Comparison of ENCODE assay signal across 8 mouse cellular contexts in the genomic region with DNA sequence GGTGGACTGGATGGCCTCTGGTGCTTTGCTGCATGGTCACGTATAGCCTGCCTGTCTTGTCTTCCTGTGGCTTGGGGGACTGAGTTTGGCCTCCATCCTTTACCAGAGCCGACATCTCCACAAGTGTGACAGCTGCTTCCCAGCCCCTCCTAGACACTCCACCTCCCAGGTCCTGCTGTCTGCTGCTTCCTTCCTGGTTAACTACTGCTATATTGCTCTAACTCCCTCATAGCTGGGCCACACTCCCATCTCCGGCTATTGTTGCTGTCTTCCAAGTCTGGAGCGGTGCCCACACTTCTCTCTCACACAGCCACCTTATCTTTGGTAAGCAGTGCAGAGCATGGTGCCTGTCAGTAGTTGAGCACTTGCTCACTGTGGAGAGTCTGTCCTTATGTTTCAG. TPM values are rescaled to one million over a fixed set of nuclear protein-coding genes. Genes with fewer than 3 reads are reported as not detected.
DNase-seq lines count a peak whose midpoint lies in the region; ATAC-seq lines count a peak whose summit lies in the region.

No protein-coding gene starts in this region.

- H3K27ac ChIP-seq in heart, embryonic 16.5 days (ENCODE audit: low read length): peak overlapping the region; percentile 95

- H3K4me3 ChIP-seq in megakaryocyte, embryonic 14.5 days (replicated peaks): peak overlapping the region; percentile 96
- peak overlapping the region; percentile 95 for H3K4me3 ChIP-seq in heart, embryonic 16.5 days (ENCODE audit: low read length)

- H3K27me3 ChIP-seq in megakaryocyte, embryonic 14.5 days (replicated peaks): no peaks in the 10 kb centered on the region
- H3K27me3 ChIP-seq in heart, embryonic 16.5 days (ENCODE audit: control insufficient read depth, insufficient read depth, low read length): no peaks in the 10 kb centered on the region

- H3K36me3 ChIP-seq in megakaryocyte, embryonic 14.5 days (replicated peaks; ENCODE audit: low read length): peaks cover 48% of the 10 kb centered on the region
- H3K36me3 ChIP-seq in heart, embryonic 16.5 days (ENCODE audit: control insufficient read depth, insufficient read depth): peaks cover 11% of the 10 kb centered on the region

- peak overlapping the region; percentile 96 for H3K9ac ChIP-seq in heart, embryonic 16.5 days (ENCODE audit: low read length)

- 27% methylated on average over 4 of the region's 4 CpGs for WGBS in heart, embryonic 16.5 days

- peak overlapping the region; percentile 83 for H3K4me2 ChIP-seq in heart, embryonic 16.5 days (ENCODE audit: low read depth, low read length)

- no peak for ATAC-seq in megakaryocyte, adult 5-6 weeks (ENCODE audit: poor library complexity, severe bottlenecking)
- ATAC-seq in heart, embryonic 16.5 days (replicated peaks; ENCODE audit: extremely low read depth, insufficient read depth, low FRiP score): peak; percentile 54
- no peak for ATAC-seq in granulocyte monocyte progenitor cell, adult 5-6 weeks (replicated peaks; ENCODE audit: poor library complexity, severe bottlenecking)

- H3K4me1 ChIP-seq in megakaryocyte, embryonic 14.5 days: peaks cover 80% of the 10 kb centered on the region
- peaks cover 47% of the 10 kb centered on the region for H3K4me1 ChIP-seq in heart, embryonic 16.5 days (ENCODE audit: control insufficient read depth, insufficient read depth, low read length)

- DNase-seq in kidney, postnatal 10 days: peak; percentile 78
- peak; percentile 83 for DNase-seq in lung, postnatal 36 days
- no peak for DNase-seq in frontal cortex, adult 2 months (ENCODE audit: extremely low spot score in 1 of 2, low spot score in 1 of 2)
- no peak for DNase-seq in layer of hippocampus, adult 18-20 months (ENCODE audit: low spot score in 2 of 2)

- no peaks in the 10 kb centered on the region for H3K9me3 ChIP-seq in megakaryocyte, embryonic 14.5 days
- H3K9me3 ChIP-seq in heart, embryonic 16.5 days (replicated peaks; ENCODE audit: control insufficient read depth, low read length): no peaks in the 10 kb centered on the region

RNA-seq across cellular contexts. Expression of a gene that starts 0.6 kb away (rescaled TPM):
- 3.3 and 6.4 TPM in 2 replicates for polyA plus RNA-seq in megakaryocyte, embryonic 14.5 days (2012; ENCODE audit: insufficient read depth, low replicate concordance)
- total RNA-seq in megakaryocyte, adult 5-6 weeks (2015): 0.04 TPM in 1 of 2 replicates, not detected in the other
- not detected in 2 replicates for total RNA-seq in megakaryocyte, adult 5-6 weeks (2017)
- polyA plus RNA-seq in heart, embryonic 16.5 days (2015; fragmentation: Nextera tagmentation; extraction: Ambion mirVana): 0.22 and 0.40 TPM in 2 replicates
- 22.6 and 24.8 TPM in 2 replicates for polyA plus RNA-seq in frontal cortex, adult 2 months (2012; rRNA removed)
- 1 to 10 TPM; 8.4 to 9.5 TPM for total RNA-seq in layer of hippocampus, adult 18-20 months (2021)
- total RNA-seq in granulocyte monocyte progenitor cell, adult 5-6 weeks (2014; fragmentation: Nextera tagmentation): not detected in 2 replicates
- not detected in 2 replicates for total RNA-seq in granulocyte monocyte progenitor cell, adult 5-6 weeks (2017)

RNA-seq across cellular contexts. Expression of a gene that starts 2.3 kb away (rescaled TPM):
- 2.7 and 5.1 TPM in 2 replicates for polyA plus RNA-seq in megakaryocyte, embryonic 14.5 days (2012; ENCODE audit: insufficient read depth, low replicate concordance)
- 17.9 and 18.4 TPM in 2 replicates for total RNA-seq in megakaryocyte, adult 5-6 weeks (2015)
- total RNA-seq in megakaryocyte, adult 5-6 weeks (2017): 10.5 and 13.0 TPM in 2 replicates
- polyA plus RNA-seq in heart, embryonic 16.5 days (2015; fragmentation: Nextera tagmentation; extraction: Ambion mirVana): 39.4 and 42.6 TPM in 2 replicates
- polyA plus RNA-seq in frontal cortex, adult 2 months (2012; rRNA removed): 35.1 and 35.7 TPM in 2 replicates
- 10 to 100 TPM; 61.5 to 62.8 TPM for total RNA-seq in layer of hippocampus, adult 18-20 months (2021)
- 5.8 and 6.6 TPM in 2 replicates for total RNA-seq in granulocyte monocyte progenitor cell, adult 5-6 weeks (2014; fragmentation: Nextera tagmentation)
- total RNA-seq in granulocyte monocyte progenitor cell, adult 5-6 weeks (2017): 5.3 and 8.7 TPM in 2 replicates

RNA-seq across cellular contexts. Expression of a gene that starts 26.2 kb away (rescaled TPM):
- 6.7 and 11.3 TPM in 2 replicates for polyA plus RNA-seq in megakaryocyte, embryonic 14.5 days (2012; ENCODE audit: insufficient read depth, low replicate concordance)
- 3.3 and 3.8 TPM in 2 replicates for total RNA-seq in megakaryocyte, adult 5-6 weeks (2015)
- total RNA-seq in megakaryocyte, adult 5-6 weeks (2017): 1.3 and 1.8 TPM in 2 replicates
- 9.4 and 13.1 TPM in 2 replicates for polyA plus RNA-seq in heart, embryonic 16.5 days (2015; fragmentation: Nextera tagmentation; extraction: Ambion mirVana)
- polyA plus RNA-seq in frontal cortex, adult 2 months (2012; rRNA removed): 33.8 and 34.0 TPM in 2 replicates
- total RNA-seq in layer of hippocampus, adult 18-20 months (2021): 10 to 100 TPM; 17.7 to 20.1 TPM
- total RNA-seq in granulocyte monocyte progenitor cell, adult 5-6 weeks (2014; fragmentation: Nextera tagmentation): 0.99 and 1.2 TPM in 2 replicates
- 0.22 and 1.5 TPM in 2 replicates for total RNA-seq in granulocyte monocyte progenitor cell, adult 5-6 weeks (2017)

RNA-seq across cellular contexts. Expression of a gene that starts 34.1 kb away (rescaled TPM):
- 7.7 TPM in 1 of 2 replicates, not detected in the other for polyA plus RNA-seq in megakaryocyte, embryonic 14.5 days (2012; ENCODE audit: insufficient read depth, low replicate concordance)
- 1.5 and 2.3 TPM in 2 replicates for total RNA-seq in megakaryocyte, adult 5-6 weeks (2015)
- total RNA-seq in megakaryocyte, adult 5-6 weeks (2017): 3.3 and 5.0 TPM in 2 replicates
- 26.9 and 28.1 TPM in 2 replicates for polyA plus RNA-seq in heart, embryonic 16.5 days (2015; fragmentation: Nextera tagmentation; extraction: Ambion mirVana)
- 26.8 and 29.8 TPM in 2 replicates for polyA plus RNA-seq in frontal cortex, adult 2 months (2012; rRNA removed)
- 10 to 100 TPM; 15.2 to 16.1 TPM for total RNA-seq in layer of hippocampus, adult 18-20 months (2021)
- total RNA-seq in granulocyte monocyte progenitor cell, adult 5-6 weeks (2014; fragmentation: Nextera tagmentation): 2.6 and 12.8 TPM in 2 replicates
- total RNA-seq in granulocyte monocyte progenitor cell, adult 5-6 weeks (2017): 4.7 and 8.5 TPM in 2 replicates

RNA-seq across cellular contexts. Expression of a gene that starts 41.1 kb away (rescaled TPM):
- not detected in 2 replicates for polyA plus RNA-seq in megakaryocyte, embryonic 14.5 days (2012; ENCODE audit: insufficient read depth, low replicate concordance)
- total RNA-seq in megakaryocyte, adult 5-6 weeks (2015): 4.0 TPM in 1 of 2 replicates, not detected in the other
- total RNA-seq in megakaryocyte, adult 5-6 weeks (2017): not detected in 2 replicates
- not detected in 2 replicates for polyA plus RNA-seq in heart, embryonic 16.5 days (2015; fragmentation: Nextera tagmentation; extraction: Ambion mirVana)
- polyA plus RNA-seq in frontal cortex, adult 2 months (2012; rRNA removed): not detected in 2 replicates
- total RNA-seq in layer of hippocampus, adult 18-20 months (2021): not detected
- total RNA-seq in granulocyte monocyte progenitor cell, adult 5-6 weeks (2014; fragmentation: Nextera tagmentation): 3.1 and 19.1 TPM in 2 replicates
- total RNA-seq in granulocyte monocyte progenitor cell, adult 5-6 weeks (2017): not detected in 2 replicates

Comparison
In these comparisons a context has a peak if more than half of its experiments do, and no peak if none do; other contexts are left out.
1. DNase-seq: peak in kidney, postnatal 10 days (single experiment) and lung, postnatal 36 days (single experiment); none in frontal cortex, adult 2 months (0 of 2) and layer of hippocampus, adult 18-20 months (0 of 2).
2. RNA of a gene that starts 0.6 kb away (total RNA-seq): 8.4 to 9.5 TPM in layer of hippocampus, adult 18-20 months; 0.04 TPM in megakaryocyte, adult 5-6 weeks and not detected in granulocyte monocyte progenitor cell, adult 5-6 weeks; every median in the first group is over 4 times any median in the second.